Mouse (Mus musculus) myocyte (in vitro differentiated cells): ENCODE measurements around the gene Gpr39. TPM values are rescaled to one million over a fixed set of nuclear protein-coding genes. Genes with fewer than 3 reads are reported as not detected.

Source experiments
- H3K27me3 ChIP-seq: one replicate; pipeline ENCODE4 v1.6.1; 2011; ENCODE audit not compliant: control insufficient read depth, insufficient read depth, insufficient read length
- H3K36me3 ChIP-seq: one replicate; pipeline ENCODE4 v1.6.1; 2011; ENCODE audit not compliant: control insufficient read depth, insufficient read depth
- H3K4me2 ChIP-seq: one replicate; pipeline ENCODE4 v1.6.1; 2011; ENCODE audit warnings: low read depth, control low read depth
- H3K4me3 ChIP-seq: one replicate; pipeline ENCODE4 v1.5.1; 2011; ENCODE audit warnings: mild to moderate bottlenecking, control low read depth, moderate library complexity
- H3K79me2 ChIP-seq: one replicate; pipeline ENCODE4 v1.6.1; 2011; ENCODE audit not compliant: control insufficient read depth, insufficient read depth
- H3ac ChIP-seq: one replicate; pipeline ENCODE4 v1.6.1; 2011; ENCODE audit not compliant: control insufficient read depth, insufficient read length
- CEBPB ChIP-seq: IDR thresholded peaks from 2 replicates; pipeline ENCODE4 v1.6.1; 2011; ENCODE audit warnings: mild to moderate bottlenecking, moderate library complexity; ENCODE audit not compliant: poor library complexity, insufficient read depth, severe bottlenecking
- E2F4 ChIP-seq: IDR thresholded peaks from one replicate; pipeline ENCODE4 v1.6.1; 2011; ENCODE audit warnings: mild to moderate bottlenecking, control low read depth, moderate library complexity; ENCODE audit not compliant: insufficient read depth
- MAX ChIP-seq: IDR thresholded peaks from one replicate; pipeline ENCODE4 v1.6.1; 2011; ENCODE audit warnings: low read depth, mild to moderate bottlenecking, control low read depth
- MYOD1 ChIP-seq, 3 experiments: IDR thresholded peaks; one replicate each; pipeline ENCODE4 v1.6.1; 2011; ENCODE audit warnings: control low read depth in 2 of 3, low read depth in 2 of 3, mild to moderate bottlenecking in 2 of 3, moderate library complexity in 1 of 3; ENCODE audit not compliant: insufficient read length in 2 of 3, control insufficient read depth in 1 of 3
- MYOG ChIP-seq, 3 experiments: IDR thresholded peaks; one replicate each; pipeline ENCODE4 v1.6.1; 2011; ENCODE audit warnings: control low read depth in 2 of 3, low read depth in 2 of 3, mild to moderate bottlenecking in 2 of 3; ENCODE audit not compliant: insufficient read length in 2 of 3, control insufficient read depth in 1 of 3, insufficient read depth in 1 of 3
- POLR2A ChIP-seq: IDR thresholded peaks from one replicate; pipeline ENCODE4 v1.6.1; 2011; ENCODE audit warnings: low read depth, mild to moderate bottlenecking, control low read depth, moderate library complexity; ENCODE audit not compliant: insufficient read length
- POLR2AphosphoS2 ChIP-seq: IDR thresholded peaks from one replicate; pipeline ENCODE4 v1.6.1; 2011; ENCODE audit warnings: low read depth, control low read depth; ENCODE audit not compliant: insufficient read length
- REST ChIP-seq: IDR thresholded peaks from one replicate; pipeline ENCODE4 v1.6.1; 2011; ENCODE audit warnings: mild to moderate bottlenecking, control low read depth, moderate library complexity; ENCODE audit not compliant: insufficient read depth, insufficient read length
- SRF ChIP-seq: IDR thresholded peaks from one replicate; pipeline ENCODE4 v1.6.1; 2011; ENCODE audit warnings: low read depth; ENCODE audit not compliant: control insufficient read depth, insufficient read length
- TCF12 ChIP-seq: IDR thresholded peaks from one replicate; pipeline ENCODE4 v1.6.1; 2011; ENCODE audit warnings: mild to moderate bottlenecking, control low read depth; ENCODE audit not compliant: poor library complexity, insufficient read depth, severe bottlenecking
- TCF3 ChIP-seq: IDR thresholded peaks from one replicate; pipeline ENCODE4 v1.6.1; 2011; ENCODE audit warnings: low read depth, control low read depth; ENCODE audit not compliant: insufficient read length
- USF1 ChIP-seq: IDR thresholded peaks from one replicate; pipeline ENCODE4 v1.6.1; 2011; ENCODE audit warnings: low read depth, mild to moderate bottlenecking, control low read depth, moderate library complexity
- polyA plus RNA-seq: library from polyadenylated mRNA; unstranded; fragments of >200 nt; fragmentation: generic; extraction: Trizol; gene quantifications from one replicate; pipeline ENCODE4 v1.2.1, GENCODE M21; 2012; ENCODE audit warnings: missing spikeins

The Gpr39 gene
- polyA plus RNA-seq, 1 experiment: 7.6 TPM

GRCm38 (mm10) chr1:125721104-125721758, 44.4 kb downstream of the Gpr39 start:
- TF ChIP-seq TCF12: no peak
- no peak for TF ChIP-seq SRF
- no peak for TF ChIP-seq REST
- no peak for TF ChIP-seq POLR2A
- no peak for TF ChIP-seq MAX
- no peak for TF ChIP-seq MYOD1 (IDR thresholded peaks at IDR 0.05; ENCODE audit: control insufficient read depth in 1 of 3, insufficient read length in 2 of 3, low read depth in 2 of 3)
- TF ChIP-seq USF1: no peak
- TF ChIP-seq E2F4: no peak
- TF ChIP-seq CEBPB: no peak
- no peak for TF ChIP-seq MYOG (IDR thresholded peaks at IDR 0.05; ENCODE audit: control insufficient read depth in 1 of 3, insufficient read depth in 1 of 3, insufficient read length in 2 of 3, low read depth in 2 of 3)
- H3K79me2 ChIP-seq: no peaks in the 10 kb centered on the region
- H3ac ChIP-seq: no peak overlapping the region
- no peaks in the 10 kb centered on the region for H3K36me3 ChIP-seq
- no peak overlapping the region for H3K4me2 ChIP-seq
- no peak overlapping the region for H3K4me3 ChIP-seq
- no peaks in the 10 kb centered on the region for H3K27me3 ChIP-seq

GRCm38 (mm10) chr1:125724304-125724703, 47.5 kb downstream of the Gpr39 start:
- Histone ChIP-seq H3ac (no peak overlapping the region), H3K79me2 (no peaks in the 10 kb centered on the region), H3K4me3 (no peak overlapping the region), H3K36me3 (no peaks in the 10 kb centered on the region), H3K4me2 (no peak overlapping the region), H3K27me3 (no peaks in the 10 kb centered on the region)
- TF ChIP-seq USF1: no peak
- TF ChIP-seq TCF3: no peak
- TF ChIP-seq E2F4: no peak
- TF ChIP-seq MAX: no peak
- no peak for TF ChIP-seq MYOG (IDR thresholded peaks at IDR 0.05; ENCODE audit: control insufficient read depth in 1 of 3, insufficient read depth in 1 of 3, insufficient read length in 2 of 3, low read depth in 2 of 3)
- TF ChIP-seq POLR2AphosphoS2: no peak
- no peak for TF ChIP-seq MYOD1 (IDR thresholded peaks at IDR 0.05; ENCODE audit: control insufficient read depth in 1 of 3, insufficient read length in 2 of 3, low read depth in 2 of 3)
- no peak for TF ChIP-seq TCF12
- TF ChIP-seq REST: no peak
- TF ChIP-seq CEBPB: no peak
- no peak for TF ChIP-seq POLR2A
- TF ChIP-seq SRF: no peak

GRCm38 (mm10) chr1:125729025-125729565, 52.3 kb downstream of the Gpr39 start:
- no peak overlapping the region for H3ac ChIP-seq
- no peaks in the 10 kb centered on the region for H3K79me2 ChIP-seq
- no peak overlapping the region for H3K4me3 ChIP-seq
- no peaks in the 10 kb centered on the region for H3K36me3 ChIP-seq
- TF ChIP-seq MYOG (IDR thresholded peaks at IDR 0.05; ENCODE audit: control insufficient read depth in 1 of 3, insufficient read depth in 1 of 3, insufficient read length in 2 of 3, low read depth in 2 of 3) (no peak), POLR2A (no peak), MYOD1 (IDR thresholded peaks at IDR 0.05; ENCODE audit: control insufficient read depth in 1 of 3, insufficient read length in 2 of 3, low read depth in 2 of 3) (no peak), POLR2AphosphoS2 (no peak), SRF (no peak), MAX (no peak), REST (no peak), TCF12 (no peak), TCF3 (no peak), E2F4 (no peak), CEBPB (no peak), USF1 (no peak)
- no peak overlapping the region for H3K4me2 ChIP-seq
- no peaks in the 10 kb centered on the region for H3K27me3 ChIP-seq

- no peak for TF ChIP-seq REST
- TF ChIP-seq USF1: no peak
- no peak for TF ChIP-seq TCF3
- TF ChIP-seq MAX: no peak
- no peak overlapping the region for H3K4me2 ChIP-seq
- H3K79me2 ChIP-seq: no peaks in the 10 kb centered on the region
- no peaks in the 10 kb centered on the region for H3K27me3 ChIP-seq
- H3ac ChIP-seq: no peak overlapping the region
- no peak overlapping the region for H3K4me3 ChIP-seq
- H3K36me3 ChIP-seq: no peaks in the 10 kb centered on the region
These were observed 53.1 kb downstream of the Gpr39 start for GRCm38 (mm10) chr1:125729731-125730536.
